Mouse (Mus musculus) megakaryocyte, embryonic 14.5 days (primary cell): Measurements from ENCODE around the gene Col18a1. TPM values are rescaled to one million over a fixed set of nuclear protein-coding genes. Genes with fewer than 3 reads are reported as not detected.

ENCODE experiments used
- H3K27me3 ChIP-seq: replicated peaks from 2 replicates; pipeline ENCODE3; 2012; ENCODE audit warnings: inconsistent platforms
- H3K36me3 ChIP-seq: replicated peaks from 2 replicates; pipeline ENCODE3; 2012; ENCODE audit warnings: low read length, inconsistent platforms, mixed read lengths
- H3K4me1 ChIP-seq: 2 replicates; pipeline ENCODE4 v1.6.1; 2012; ENCODE audit warnings: inconsistent platforms
- H3K4me3 ChIP-seq: replicated peaks from 2 replicates; pipeline ENCODE3; 2012; ENCODE audit warnings: moderate library complexity, mild to moderate bottlenecking, inconsistent platforms
- H3K9me3 ChIP-seq: 2 replicates; pipeline ENCODE4 v1.6.1; 2012; ENCODE audit warnings: inconsistent platforms
- FLI1 ChIP-seq: IDR thresholded peaks from 2 replicates; pipeline ENCODE4 v1.6.1; 2012; ENCODE audit warnings: low read length, inconsistent platforms, mixed read lengths
- GATA1 ChIP-seq: IDR thresholded peaks from 3 replicates; pipeline ENCODE4 v1.6.1; 2012; ENCODE audit warnings: mixed read lengths, low read length, inconsistent platforms, borderline replicate concordance
- polyA plus RNA-seq: library from polyadenylated mRNA; stranded (reverse); fragments of >175 nt; gene quantifications from 2 replicates; pipeline ENCODE4 v1.2.3, GENCODE M21; 2012; ENCODE audit warnings: low replicate concordance; ENCODE audit not compliant: insufficient read depth

The Col18a1 gene
- polyA plus RNA-seq, 1 experiment, result 946 TPM

- Histone ChIP-seq H3K36me3 (peaks cover 65% of the 10 kb centered on the region), H3K9me3 (no peaks in the 10 kb centered on the region), H3K27me3 (no peaks in the 10 kb centered on the region), H3K4me1 (peaks cover 97% of the 10 kb centered on the region), H3K4me3 (peak overlapping the region; percentile 99)
- no peak for TF ChIP-seq FLI1
- no peak for TF ChIP-seq GATA1
Measured at GRCm38 (mm10) chr10:77163392-77163977, 2.9 kb downstream of the Col18a1 start.

GRCm38 (mm10) chr10:77159573-77159972 lies 6.8 kb downstream of the Col18a1 start:
- Histone ChIP-seq H3K27me3 (no peaks in the 10 kb centered on the region), H3K4me3 (peak overlapping the region; percentile 64), H3K4me1 (peaks cover 97% of the 10 kb centered on the region)

GRCm38 (mm10) chr10:77158948-77159347 lies 7.4 kb downstream of the Col18a1 start:
- Histone ChIP-seq H3K4me3 (peak overlapping the region; percentile 57), H3K9me3 (no peaks in the 10 kb centered on the region), H3K27me3 (no peaks in the 10 kb centered on the region), H3K36me3 (peaks cover 93% of the 10 kb centered on the region), H3K4me1 (peaks cover 97% of the 10 kb centered on the region)
- TF ChIP-seq GATA1 (no peak), FLI1 (no peak)

More at GRCm38 (mm10) chr10:77159573-77159972, 6.8 kb downstream of the Col18a1 start:
- Histone ChIP-seq H3K9me3 (no peaks in the 10 kb centered on the region), H3K36me3 (peaks cover 90% of the 10 kb centered on the region)
- no peak for TF ChIP-seq GATA1
- no peak for TF ChIP-seq FLI1

- no peaks in the 10 kb centered on the region for H3K9me3 ChIP-seq
- TF ChIP-seq GATA1 (no peak), FLI1 (no peak)
- H3K36me3 ChIP-seq, result peaks cover 95% of the 10 kb centered on the region
- peaks cover 98% of the 10 kb centered on the region for H3K4me1 ChIP-seq
- H3K4me3 ChIP-seq, result peak overlapping the region; percentile 62
- no peaks in the 10 kb centered on the region for H3K27me3 ChIP-seq
Measured at GRCm38 (mm10) chr10:77157245-77158019, 8.9 kb downstream of the Col18a1 start.

- no peaks in the 10 kb centered on the region for H3K27me3 ChIP-seq
- peaks cover 87% of the 10 kb centered on the region for H3K36me3 ChIP-seq
- H3K9me3 ChIP-seq, result no peaks in the 10 kb centered on the region
- peak overlapping the region; percentile 69 for H3K4me3 ChIP-seq
- no peak for TF ChIP-seq GATA1
- no peak for TF ChIP-seq FLI1
- peaks cover 91% of the 10 kb centered on the region for H3K4me1 ChIP-seq
Measured at GRCm38 (mm10) chr10:77152178-77152621, 14.1 kb downstream of the Col18a1 start.

DNA sequence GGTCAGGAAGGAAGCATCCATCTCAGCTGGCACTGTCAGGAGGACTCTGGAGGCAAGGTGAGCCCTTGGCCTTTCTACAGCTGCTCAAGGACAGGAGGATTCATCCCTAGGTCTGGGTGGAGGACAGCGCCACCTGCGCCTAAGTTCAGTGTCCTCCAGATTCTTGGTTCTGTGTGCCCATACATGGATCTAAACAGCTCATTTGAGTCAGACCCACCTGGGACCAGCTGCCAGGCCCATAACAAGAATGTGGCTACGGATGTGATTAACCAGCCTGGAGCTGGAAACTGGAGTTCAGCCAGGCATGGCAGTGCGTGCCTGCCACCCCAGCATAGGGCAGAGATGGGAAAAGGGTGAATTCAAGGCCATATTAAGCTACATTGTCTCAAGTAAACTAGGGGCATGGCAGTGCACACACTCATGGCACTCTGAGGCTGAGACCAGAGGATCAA lies 14.8 kb downstream of the Col18a1 start:
- TF ChIP-seq FLI1, result no peak
- no peak for TF ChIP-seq GATA1
- H3K36me3 ChIP-seq, result peaks cover 87% of the 10 kb centered on the region
- peaks cover 91% of the 10 kb centered on the region for H3K4me1 ChIP-seq
- H3K9me3 ChIP-seq, result no peaks in the 10 kb centered on the region
- H3K4me3 ChIP-seq, result peak overlapping the region; percentile 47
- no peaks in the 10 kb centered on the region for H3K27me3 ChIP-seq

GRCm38 (mm10) chr10:77150947-77151521 lies 15.3 kb downstream of the Col18a1 start:
- Histone ChIP-seq H3K4me3 (peak overlapping the region; percentile 47), H3K9me3 (no peaks in the 10 kb centered on the region), H3K4me1 (peaks cover 91% of the 10 kb centered on the region), H3K27me3 (no peaks in the 10 kb centered on the region), H3K36me3 (peaks cover 85% of the 10 kb centered on the region)
- TF ChIP-seq GATA1, result no peak
- no peak for TF ChIP-seq FLI1

GRCm38 (mm10) chr10:77150016-77150415 lies 16.3 kb downstream of the Col18a1 start:
- H3K4me3 ChIP-seq, result peak overlapping the region; percentile 82
- H3K4me1 ChIP-seq, result peaks cover 91% of the 10 kb centered on the region
- TF ChIP-seq GATA1, result no peak
- no peak for TF ChIP-seq FLI1
- no peaks in the 10 kb centered on the region for H3K27me3 ChIP-seq
- H3K9me3 ChIP-seq, result no peaks in the 10 kb centered on the region
- peaks cover 84% of the 10 kb centered on the region for H3K36me3 ChIP-seq

- H3K4me3 ChIP-seq, result no peak overlapping the region
- no peaks in the 10 kb centered on the region for H3K27me3 ChIP-seq
- H3K9me3 ChIP-seq, result no peaks in the 10 kb centered on the region
- peaks cover 91% of the 10 kb centered on the region for H3K4me1 ChIP-seq
- TF ChIP-seq GATA1 (no peak), FLI1 (no peak)
- H3K36me3 ChIP-seq, result peaks cover 85% of the 10 kb centered on the region
Measured at GRCm38 (mm10) chr10:77147545-77147944, 18.8 kb downstream of the Col18a1 start.

GRCm38 (mm10) chr10:77146901-77147463 lies 19.4 kb downstream of the Col18a1 start:
- H3K9me3 ChIP-seq, result peaks cover 4% of the 10 kb centered on the region; the same call in 1 of the 2 replicates
- no peak for TF ChIP-seq GATA1
- no peak for TF ChIP-seq FLI1
- no peaks in the 10 kb centered on the region for H3K27me3 ChIP-seq
- peak overlapping the region; percentile 57 for H3K4me3 ChIP-seq
- peaks cover 85% of the 10 kb centered on the region for H3K36me3 ChIP-seq
- peaks cover 91% of the 10 kb centered on the region for H3K4me1 ChIP-seq
